Mouse (Mus musculus) liver, embryonic 12.5 days (tissue): ENCODE measurements around the gene Atf6. TPM values are rescaled to one million over a fixed set of nuclear protein-coding genes. Genes with fewer than 3 reads are reported as not detected.

Experiments
- ATAC-seq: fragments of 200-750 bp; cut with Nextera tagmentation; 2 replicates; pipeline ENCODE4 v1.8.0; 2017; ENCODE audit warnings: moderate number of reproducible peaks, mild to moderate bottlenecking, moderate library complexity
- H3K27ac ChIP-seq: fragments of 300-500 bp; sonication (generic); 2 replicates; pipeline ENCODE4 v1.5.1; 2016; ENCODE audit warnings: mild to moderate bottlenecking
- H3K27me3 ChIP-seq: fragments of 300-500 bp; sonication (generic); replicated peaks from 2 replicates; pipeline ENCODE4 v1.6.1; 2016; ENCODE audit warnings: mild to moderate bottlenecking, moderate library complexity
- H3K36me3 ChIP-seq: fragments of 300-500 bp; sonication (generic); 2 replicates; pipeline ENCODE4 v1.6.1; 2016; ENCODE audit warnings: mild to moderate bottlenecking, moderate library complexity
- H3K4me1 ChIP-seq: fragments of 300-500 bp; sonication (generic); 2 replicates; pipeline ENCODE4 v1.6.1; 2016
- H3K4me2 ChIP-seq: fragments of 300-500 bp; sonication (generic); 2 replicates; pipeline ENCODE4 v1.6.1; 2016; ENCODE audit warnings: mild to moderate bottlenecking, moderate library complexity
- H3K4me3 ChIP-seq: fragments of 300-500 bp; sonication (generic); 2 replicates; pipeline ENCODE4 v1.5.1; 2016; ENCODE audit warnings: mild to moderate bottlenecking, moderate library complexity
- H3K9ac ChIP-seq: fragments of 300-500 bp; sonication (generic); 2 replicates; pipeline ENCODE4 v1.6.1; 2016; ENCODE audit warnings: mild to moderate bottlenecking, moderate library complexity
- H3K9me3 ChIP-seq: fragments of 300-500 bp; sonication (generic); replicated peaks from 2 replicates; pipeline ENCODE4 v1.6.1; 2016; ENCODE audit warnings: mild to moderate bottlenecking, moderate library complexity
- WGBS: fragments of 180-500 bp; shearing (Covaris S2); methylation state at CpG from one replicate; pipeline ENCODE4 v1.1.7; 2016; ENCODE audit not compliant: insufficient replicate concordance; 5-methylcytosine and 5-hydroxymethylcytosine counted together
- polyA plus RNA-seq: library from polyadenylated mRNA; unstranded; fragments of >200 nt; fragmentation: Nextera tagmentation; extraction: Ambion mirVana; gene quantifications from 2 replicates; pipeline ENCODE4 v1.2.1, GENCODE M21; 2016

Gene Atf6
- polyA plus RNA-seq, 1 experiment from 2014 or later: 9.6 TPM

DNA sequence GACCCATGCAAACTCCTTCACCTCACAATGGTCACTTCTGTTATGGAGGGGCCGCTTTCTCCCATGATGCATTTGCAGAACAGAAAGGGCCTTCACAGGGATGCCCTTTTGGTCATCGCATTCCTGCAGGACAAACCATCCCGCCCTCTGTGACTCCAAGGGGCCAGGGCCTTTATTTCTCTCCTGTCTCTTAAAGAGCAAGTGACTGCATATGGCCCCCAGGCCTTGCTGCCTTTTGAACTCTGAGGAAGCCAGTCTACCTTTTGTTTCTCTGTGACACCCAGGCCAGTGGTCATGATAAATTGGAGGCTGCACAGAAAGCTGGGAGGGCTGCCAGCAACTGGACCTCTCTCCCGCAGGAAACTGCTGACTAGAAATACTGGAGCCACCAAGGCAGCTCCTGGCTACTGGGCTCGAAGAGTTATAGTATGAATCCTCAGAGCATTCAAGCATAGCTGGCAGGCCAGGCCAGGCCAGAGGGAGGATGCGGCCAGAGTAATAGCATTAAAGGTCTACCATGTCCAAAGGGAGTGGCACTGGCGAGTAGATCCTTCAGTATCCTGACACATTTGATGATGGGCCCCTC is 169.7 kb downstream of the Atf6 start:
- Histone ChIP-seq H3K9me3 (no peaks in the 10 kb centered on the region), H3K4me3 (no peak overlapping the region), H3K9ac (no peak overlapping the region), H3K27me3 (no peaks in the 10 kb centered on the region), H3K4me1 (0 out of 2 replicates have a peak, but pooled peaks cover 4% of the 10 kb centered on the region), H3K36me3 (no peaks in the 10 kb centered on the region), H3K4me2 (no peak overlapping the region), H3K27ac (no peak overlapping the region)
- no peak for ATAC-seq
- WGBS: 72% methylated on average over 7 of the region's 7 CpGs

DNA sequence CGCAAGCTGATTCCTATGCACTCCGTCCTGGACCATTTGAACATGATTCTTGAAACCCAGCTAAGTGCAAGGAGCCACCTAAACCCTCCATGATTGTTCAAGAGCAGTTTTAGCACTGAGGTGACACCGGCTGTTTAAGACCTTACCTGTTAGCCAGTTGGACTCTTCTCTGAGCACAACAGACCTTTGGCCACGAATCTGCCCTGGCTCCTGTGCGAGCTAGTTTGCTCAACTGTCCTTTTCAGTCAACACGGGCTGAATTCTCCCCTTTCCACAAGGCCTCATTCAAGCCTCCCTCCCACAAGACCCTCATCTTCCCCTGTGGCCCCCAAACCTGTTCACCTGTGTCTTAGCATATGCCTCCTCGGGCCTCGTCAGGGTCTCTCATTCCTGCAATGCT is 170.6 kb downstream of the Atf6 start:
- Histone ChIP-seq H3K36me3 (no peaks in the 10 kb centered on the region), H3K9ac (no peak overlapping the region)
- WGBS: 72% methylated on average over 8 of the region's 8 CpGs

DNA sequence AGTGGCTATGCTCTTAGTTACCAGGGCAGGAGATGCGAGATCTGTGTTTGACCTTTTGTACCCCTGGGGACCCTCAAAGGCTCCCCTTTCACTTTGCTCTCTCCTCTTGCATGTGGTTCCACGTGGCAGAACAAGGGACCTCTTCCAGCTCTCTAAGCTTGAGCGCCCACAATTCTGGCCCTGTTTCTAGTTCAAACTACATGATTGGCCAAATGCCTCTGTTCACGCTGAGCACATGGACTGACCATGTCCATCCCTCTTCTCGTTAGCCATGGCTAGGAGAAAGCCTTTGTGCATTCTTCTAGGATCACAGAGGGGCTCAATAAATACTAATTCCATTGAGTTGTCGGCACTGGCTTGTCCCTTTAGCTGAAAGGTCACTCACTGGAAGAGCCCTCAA is 172.2 kb downstream of the Atf6 start:
- no peaks in the 10 kb centered on the region for H3K36me3 ChIP-seq
- H3K9ac ChIP-seq: no peak overlapping the region
- 66% methylated on average over 6 of the region's 6 CpGs for WGBS
- no peak overlapping the region for H3K27ac ChIP-seq
- H3K4me3 ChIP-seq: no peak overlapping the region
- H3K27me3 ChIP-seq: no peaks in the 10 kb centered on the region
- H3K9me3 ChIP-seq: no peaks in the 10 kb centered on the region
- ATAC-seq: no peak
- H3K4me2 ChIP-seq: no peak overlapping the region
- 0 out of 2 replicates have a peak, but pooled peaks cover 4% of the 10 kb centered on the region for H3K4me1 ChIP-seq

More for the DNA sequence above, 170.6 kb downstream of the Atf6 start:
- Histone ChIP-seq H3K9me3 (no peaks in the 10 kb centered on the region), H3K27ac (no peak overlapping the region), H3K4me1 (0 out of 2 replicates have a peak, but pooled peaks cover 4% of the 10 kb centered on the region), H3K4me2 (no peak overlapping the region), H3K4me3 (no peak overlapping the region), H3K27me3 (no peaks in the 10 kb centered on the region)
- ATAC-seq: no peak

DNA sequence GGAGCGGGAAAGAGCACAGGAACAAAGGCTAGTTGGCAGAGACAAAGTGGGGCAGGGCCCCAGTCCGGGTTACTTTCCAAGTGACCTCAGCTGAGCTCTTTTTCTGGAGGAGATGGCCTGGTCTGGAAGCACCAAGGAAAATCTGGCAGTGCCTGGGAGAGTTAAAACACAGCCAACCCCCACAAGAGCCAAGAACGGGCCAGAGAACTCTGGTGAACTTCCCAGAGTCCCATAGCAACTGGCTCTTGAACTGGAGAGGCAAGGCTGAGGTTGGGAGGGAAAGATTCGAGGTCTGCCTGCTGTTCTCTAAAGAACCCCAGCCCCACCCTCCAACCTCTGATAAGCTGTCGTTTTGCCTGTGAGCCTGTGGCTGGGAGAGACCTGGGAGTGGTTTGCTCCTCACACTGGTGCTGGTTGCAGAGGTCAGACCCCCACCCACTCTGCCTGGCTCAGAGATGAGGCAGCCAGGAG is 172.7 kb downstream of the Atf6 start:
- no peak overlapping the region for H3K27ac ChIP-seq
- WGBS: 42% methylated on average over 5 of the region's 5 CpGs
- no peak for ATAC-seq

GRCm38 (mm10) chr1:170691301-170691700 is 176.3 kb downstream of the Atf6 start:
- no peak overlapping the region for H3K27ac ChIP-seq
- ATAC-seq: no peak
- no peak overlapping the region for H3K4me3 ChIP-seq
- WGBS: 71% methylated on average over 5 of the region's 5 CpGs
- no peaks in the 10 kb centered on the region for H3K36me3 ChIP-seq
- H3K4me2 ChIP-seq: no peak overlapping the region
- H3K9ac ChIP-seq: no peak overlapping the region
- H3K27me3 ChIP-seq: no peaks in the 10 kb centered on the region
- no peaks in the 10 kb centered on the region for H3K9me3 ChIP-seq
- H3K4me1 ChIP-seq: 0 out of 2 replicates have a peak, but pooled peaks cover 4% of the 10 kb centered on the region

More for the DNA sequence above, 172.7 kb downstream of the Atf6 start:
- H3K27me3 ChIP-seq: no peaks in the 10 kb centered on the region
- no peaks in the 10 kb centered on the region for H3K9me3 ChIP-seq
- H3K4me3 ChIP-seq: no peak overlapping the region
- H3K4me2 ChIP-seq: no peak overlapping the region
- no peak overlapping the region for H3K9ac ChIP-seq
- H3K4me1 ChIP-seq: 0 out of 2 replicates have a peak, but pooled peaks cover 4% of the 10 kb centered on the region
- H3K36me3 ChIP-seq: no peaks in the 10 kb centered on the region

GRCm38 (mm10) chr1:170689773-170690172 is 177.8 kb downstream of the Atf6 start:
- Histone ChIP-seq H3K27ac (no peak overlapping the region), H3K36me3 (no peaks in the 10 kb centered on the region), H3K9ac (no peak overlapping the region), H3K4me3 (no peak overlapping the region), H3K4me1 (0 out of 2 replicates have a peak, but pooled peaks cover 2% of the 10 kb centered on the region), H3K9me3 (no peaks in the 10 kb centered on the region), H3K27me3 (no peaks in the 10 kb centered on the region), H3K4me2 (no peak overlapping the region)
- WGBS: 78% methylated on average over 8 of the region's 8 CpGs
- ATAC-seq: no peak

- no peak overlapping the region for H3K4me3 ChIP-seq
- no peak overlapping the region for H3K4me2 ChIP-seq
- H3K27me3 ChIP-seq: no peaks in the 10 kb centered on the region
- no peak for ATAC-seq
- H3K4me1 ChIP-seq: no peaks in the 10 kb centered on the region
- H3K27ac ChIP-seq: no peak overlapping the region
- WGBS: 26% methylated on average over 6 of the region's 6 CpGs
- H3K9me3 ChIP-seq: no peaks in the 10 kb centered on the region
- H3K36me3 ChIP-seq: no peaks in the 10 kb centered on the region
- no peak overlapping the region for H3K9ac ChIP-seq
Measured at GRCm38 (mm10) chr1:170683863-170684262, 183.7 kb downstream of the Atf6 start.

DNA sequence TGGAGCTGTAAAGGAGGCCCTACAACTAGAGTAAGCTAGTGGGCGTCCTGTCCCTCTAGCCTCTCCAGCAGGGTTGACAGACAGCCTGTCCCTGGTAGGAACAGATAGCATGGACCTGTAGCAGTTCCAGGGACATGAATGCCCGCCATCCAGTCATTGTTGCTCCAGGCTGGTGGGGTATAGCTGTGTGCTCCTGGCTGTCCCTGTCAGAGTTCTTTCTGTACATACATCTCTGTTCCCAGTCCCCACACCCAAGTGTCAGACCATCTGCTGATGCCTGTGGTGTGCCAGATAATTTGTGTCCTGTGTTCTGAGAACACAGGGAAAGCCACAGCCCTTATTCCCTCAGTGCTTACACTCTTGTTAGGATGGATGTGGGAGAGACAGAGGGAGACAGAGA is 187.9 kb downstream of the Atf6 start:
- no peak overlapping the region for H3K9ac ChIP-seq
- H3K4me2 ChIP-seq: no peak overlapping the region
- no peaks in the 10 kb centered on the region for H3K27me3 ChIP-seq
- no peaks in the 10 kb centered on the region for H3K4me1 ChIP-seq
- 55% methylated on average over 2 of the region's 2 CpGs for WGBS
- no peak overlapping the region for H3K27ac ChIP-seq
- ATAC-seq: no peak
- H3K4me3 ChIP-seq: no peak overlapping the region
- no peaks in the 10 kb centered on the region for H3K9me3 ChIP-seq
- no peaks in the 10 kb centered on the region for H3K36me3 ChIP-seq

DNA sequence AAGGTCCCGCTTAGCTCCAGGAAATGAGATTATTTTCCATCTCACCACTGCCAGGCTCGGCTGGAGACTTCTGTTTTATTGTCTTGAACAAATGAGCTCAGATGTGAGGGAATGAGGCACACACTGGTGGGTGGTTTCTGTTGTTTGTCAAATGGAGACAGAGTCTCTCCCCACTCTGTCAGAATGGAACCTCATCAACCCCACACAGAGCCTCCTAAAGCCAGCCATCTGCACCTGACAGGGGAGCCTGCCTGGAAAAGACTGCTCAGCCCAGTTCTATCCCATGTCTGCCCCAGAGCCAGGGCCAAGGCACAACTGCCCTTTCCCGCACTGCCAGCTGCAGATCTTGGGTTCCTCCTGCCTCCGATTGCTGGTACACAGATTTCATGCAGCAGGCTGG is 188.7 kb downstream of the Atf6 start:
- Histone ChIP-seq H3K9me3 (no peaks in the 10 kb centered on the region), H3K4me1 (no peaks in the 10 kb centered on the region), H3K4me3 (no peak overlapping the region), H3K27ac (no peak overlapping the region), H3K4me2 (no peak overlapping the region), H3K36me3 (no peaks in the 10 kb centered on the region), H3K27me3 (no peaks in the 10 kb centered on the region), H3K9ac (no peak overlapping the region)
- no peak for ATAC-seq
- WGBS: 47% methylated on average over 4 of the region's 4 CpGs

DNA sequence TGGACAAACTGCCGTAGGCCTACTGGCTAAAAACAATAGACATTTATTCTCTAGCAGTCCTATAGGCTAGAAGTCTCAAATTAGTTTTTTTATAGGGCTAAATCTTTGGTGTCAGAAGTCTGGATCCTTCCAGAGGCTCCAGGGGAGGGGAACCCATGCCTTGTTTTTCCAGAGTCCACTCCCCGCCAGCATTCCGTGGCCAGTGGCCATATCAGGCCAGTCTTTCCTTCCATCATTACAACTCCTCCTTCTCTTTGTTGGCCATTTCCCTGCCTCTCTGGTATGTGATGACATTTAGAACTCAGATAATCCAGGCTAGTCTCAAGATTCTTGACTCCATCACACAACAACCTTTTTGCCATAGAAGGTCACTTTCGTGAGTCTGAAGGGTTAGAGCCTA is 189.9 kb downstream of the Atf6 start:
- Histone ChIP-seq H3K27ac (no peak overlapping the region), H3K4me2 (no peak overlapping the region), H3K36me3 (no peaks in the 10 kb centered on the region), H3K4me3 (no peak overlapping the region), H3K9ac (no peak overlapping the region), H3K9me3 (no peaks in the 10 kb centered on the region), H3K4me1 (no peaks in the 10 kb centered on the region), H3K27me3 (no peaks in the 10 kb centered on the region)
- ATAC-seq: no peak
- 81% methylated on average over 4 of the region's 4 CpGs for WGBS

GRCm38 (mm10) chr1:170674184-170674775 is 193.3 kb downstream of the Atf6 start:
- Histone ChIP-seq H3K4me1 (no peaks in the 10 kb centered on the region), H3K4me2 (no peak overlapping the region), H3K4me3 (no peak overlapping the region), H3K27me3 (no peaks in the 10 kb centered on the region), H3K9me3 (no peaks in the 10 kb centered on the region), H3K36me3 (no peaks in the 10 kb centered on the region), H3K27ac (no peak overlapping the region), H3K9ac (no peak overlapping the region)
- no peak for ATAC-seq
- WGBS: 76% methylated on average over 9 of the region's 9 CpGs

DNA sequence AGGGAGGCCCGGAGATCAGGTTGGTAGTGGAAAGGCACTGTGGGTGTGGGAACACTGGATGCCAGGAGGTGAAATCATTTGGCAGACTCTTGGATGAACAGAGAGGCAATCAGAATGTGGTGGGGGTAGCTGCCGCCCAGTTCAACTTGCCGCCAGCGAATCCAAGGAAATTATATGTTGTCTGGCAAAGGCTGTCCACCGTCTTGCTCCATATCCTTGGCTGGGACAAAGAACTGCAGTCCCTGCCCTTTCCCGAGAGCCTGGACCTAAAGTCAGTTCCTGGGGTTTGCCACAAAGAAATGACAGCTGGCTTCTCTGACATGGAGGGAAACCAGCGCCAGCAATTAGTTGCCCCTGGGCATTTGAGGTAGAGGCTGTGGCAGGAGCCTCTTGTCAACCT is 202.4 kb downstream of the Atf6 start:
- 76% methylated on average over 7 of the region's 7 CpGs for WGBS
- Histone ChIP-seq H3K36me3 (no peaks in the 10 kb centered on the region), H3K9me3 (no peaks in the 10 kb centered on the region), H3K4me1 (no peaks in the 10 kb centered on the region), H3K27me3 (no peaks in the 10 kb centered on the region), H3K4me2 (no peak overlapping the region), H3K27ac (no peak overlapping the region), H3K9ac (no peak overlapping the region), H3K4me3 (no peak overlapping the region)
- no peak for ATAC-seq
